Mouse (Mus musculus) skeletal muscle tissue, adult 2 months (tissue): ENCODE measurements at regions not wholly inside any gene's neighbourhood (a gene's known extent, or its start where the extent isn't known, plus 50 kb on each side); places are given as distances from the start of the nearest gene placed in this dataset.

ENCODE experiments used
- DNase-seq: peaks from one replicate; pipeline ENCODE4 v3.0.0-alpha.2; 2012; ENCODE audit warnings: low read depth, low spot score

GRCm38 (mm10) chr12:16268621-16269165 lies 342.1 kb downstream of the Lpin1 start:
- peak; percentile 65 for DNase-seq

DNA sequence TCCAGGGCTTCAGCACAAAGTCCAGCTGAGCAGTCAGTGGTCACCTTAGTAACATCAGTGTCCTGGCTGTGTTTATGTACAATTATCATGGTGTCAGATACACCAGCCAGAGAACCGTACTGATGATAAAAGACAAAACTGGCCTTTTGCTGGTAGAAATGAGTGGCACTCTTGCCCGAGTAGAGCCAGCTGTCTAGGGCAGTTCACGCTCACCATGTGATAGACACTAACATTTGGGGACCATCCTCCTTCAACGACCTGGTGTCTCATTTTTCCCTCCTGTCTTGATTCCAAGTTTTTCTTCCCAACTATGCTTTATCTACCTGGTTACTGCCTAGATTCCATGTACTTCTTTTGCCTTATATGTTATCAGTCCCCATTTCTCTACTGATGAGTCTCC lies 349.3 kb downstream of the Lpin1 start:
- no peak for DNase-seq

GRCm38 (mm10) chr12:16260981-16261380 lies 349.8 kb downstream of the Lpin1 start:
- no peak for DNase-seq

DNA sequence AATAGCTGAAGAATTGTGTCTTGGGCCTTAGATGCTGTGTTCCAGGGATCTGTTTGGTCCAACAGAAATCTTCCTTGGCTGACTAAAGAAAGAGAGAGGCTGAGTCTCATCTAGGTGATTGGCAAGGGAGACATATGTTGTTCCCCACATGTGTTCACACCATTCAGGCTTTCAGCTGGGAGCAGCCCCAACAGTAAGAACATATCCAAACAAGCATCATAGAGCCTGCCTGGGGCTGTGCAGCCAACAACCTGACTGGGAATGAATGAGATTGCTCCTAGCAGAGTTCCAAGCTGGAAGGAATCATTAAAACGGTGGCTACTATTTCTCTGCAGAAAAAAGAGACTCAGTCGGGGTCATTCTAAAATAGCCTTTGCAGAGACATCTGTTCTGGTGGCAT lies 350.3 kb downstream of the Lpin1 start:
- no peak for DNase-seq

DNA sequence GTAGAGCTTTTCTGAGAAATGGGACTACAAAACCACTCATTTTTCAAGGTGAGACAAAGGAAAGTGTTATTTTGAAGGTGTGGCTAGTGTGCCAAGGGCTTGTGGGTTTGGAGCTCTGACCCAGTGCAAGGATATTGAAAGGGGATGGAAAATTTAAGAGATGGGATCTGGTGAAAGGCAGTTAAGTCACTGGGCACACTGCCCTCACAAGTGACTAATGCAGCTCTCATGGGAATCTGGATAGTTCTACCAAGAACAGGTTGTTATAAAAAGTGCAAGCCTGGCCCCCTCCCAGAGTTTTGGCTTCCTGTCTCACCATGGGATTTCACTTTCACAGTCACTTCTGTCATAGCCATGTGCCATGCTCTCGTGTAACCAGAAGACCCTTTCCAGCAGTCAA lies 360.1 kb downstream of the Lpin1 start:
- DNase-seq, result no peak

- DNase-seq, result no peak
Measured at GRCm38 (mm10) chr12:16250096-16250495, 360.7 kb downstream of the Lpin1 start.

GRCm38 (mm10) chr12:16239792-16240191 lies 371.0 kb downstream of the Lpin1 start:
- no peak for DNase-seq

GRCm38 (mm10) chr12:16237498-16237897 lies 373.3 kb downstream of the Lpin1 start:
- no peak for DNase-seq

- DNase-seq, result no peak
Measured at GRCm38 (mm10) chr12:16233559-16233958, 377.2 kb downstream of the Lpin1 start.

- DNase-seq, result no peak
Measured at GRCm38 (mm10) chr12:16232828-16233227, 377.9 kb downstream of the Lpin1 start.

DNA sequence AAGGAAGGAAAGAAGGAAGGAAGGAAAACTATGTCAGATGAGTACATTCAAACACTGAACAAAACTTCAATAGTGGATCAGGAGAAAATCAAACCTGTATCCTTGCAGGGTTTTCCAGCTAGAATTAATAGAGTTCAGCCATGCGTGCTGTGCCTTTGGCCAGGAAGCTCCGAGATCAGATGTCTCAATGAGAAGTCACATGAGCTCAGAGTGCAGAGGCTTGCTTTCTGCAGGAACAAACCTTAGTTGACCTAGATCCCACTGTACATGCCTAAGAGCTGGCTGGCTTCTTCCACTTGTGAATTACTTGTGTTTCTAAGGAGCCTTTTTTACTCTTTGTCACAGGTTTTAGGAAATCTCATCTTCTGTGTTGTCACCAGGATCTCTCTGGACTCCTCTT lies 378.7 kb downstream of the Lpin1 start:
- DNase-seq, result peak; percentile 29

DNA sequence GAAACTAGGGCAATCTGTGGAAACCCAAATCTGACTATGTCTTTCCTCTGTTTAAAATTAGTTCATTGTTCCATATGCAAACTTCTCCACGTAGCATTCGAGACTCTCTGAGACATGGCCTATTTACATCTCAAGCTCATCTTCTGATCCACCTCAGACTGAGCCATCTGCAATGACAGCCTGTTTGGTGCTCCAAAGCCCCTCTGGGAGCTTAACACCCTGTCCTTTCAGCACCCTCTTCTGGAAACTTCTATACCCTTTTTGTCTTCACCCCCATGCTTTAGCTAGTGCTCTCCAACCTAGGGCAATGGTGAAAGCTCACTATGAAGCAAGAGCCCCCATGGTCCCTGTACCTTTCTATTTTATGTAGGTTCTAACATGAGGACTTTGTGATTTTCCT lies 379.7 kb downstream of the Lpin1 start:
- DNase-seq, result no peak

- DNase-seq, result no peak
Measured at GRCm38 (mm10) chr12:16225428-16225827, 385.3 kb downstream of the Lpin1 start.

GRCm38 (mm10) chr12:16222836-16223450 lies 387.8 kb downstream of the Lpin1 start:
- DNase-seq, result peak; percentile 59

- DNase-seq, result no peak
Measured at GRCm38 (mm10) chr12:16222205-16222604, 388.6 kb downstream of the Lpin1 start.

- DNase-seq, result no peak
Measured at GRCm38 (mm10) chr12:16221142-16221541, 389.6 kb downstream of the Lpin1 start.

DNA sequence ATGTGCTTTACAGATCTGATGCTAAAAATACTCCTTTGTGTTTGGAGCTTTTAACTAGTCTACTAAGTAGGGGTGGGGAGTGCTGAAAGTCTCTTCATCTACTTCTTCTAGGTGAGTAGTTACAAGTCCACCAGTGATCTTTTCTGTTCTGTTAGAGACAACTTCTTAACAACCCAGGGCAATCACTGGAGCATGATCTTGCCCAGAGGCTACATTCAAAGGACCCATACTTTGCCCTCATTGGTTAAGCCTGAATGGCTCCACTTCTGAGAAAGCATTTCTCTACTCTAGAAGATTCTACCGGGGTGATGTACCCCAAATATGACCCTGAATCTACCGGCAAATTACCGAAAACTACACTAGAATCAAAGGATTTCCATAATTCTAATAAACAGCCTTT lies 390.2 kb downstream of the Lpin1 start:
- DNase-seq, result no peak

- peak; percentile 70 for DNase-seq
Measured at GRCm38 (mm10) chr12:16218906-16219305, 391.9 kb downstream of the Lpin1 start.

GRCm38 (mm10) chr12:16210553-16210952 lies 393.8 kb upstream of the Trib2 start:
- DNase-seq, result no peak

- no peak for DNase-seq
Measured at GRCm38 (mm10) chr12:16210111-16210510, 393.4 kb upstream of the Trib2 start.

DNA sequence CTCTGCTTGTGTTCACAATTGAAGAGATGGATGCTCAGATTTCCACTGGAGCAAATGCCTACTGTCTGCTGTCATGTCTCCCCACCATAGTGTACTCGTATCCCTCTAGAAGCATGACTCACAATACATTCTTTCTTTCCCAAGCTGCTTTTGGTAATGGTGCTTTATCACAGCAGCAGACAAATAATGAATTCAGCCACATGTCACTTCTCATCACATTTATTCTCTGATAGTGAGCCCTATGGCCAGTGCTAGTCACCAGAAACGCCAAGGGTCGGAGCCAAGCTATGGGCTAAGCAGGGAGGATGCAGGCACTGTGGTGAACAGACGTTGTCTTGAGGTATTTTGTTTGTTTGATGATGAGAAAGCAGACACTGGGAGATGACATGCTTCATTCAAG lies 388.2 kb upstream of the Trib2 start:
- no peak for DNase-seq

- no peak for DNase-seq
Measured at GRCm38 (mm10) chr12:16196917-16197316, 380.2 kb upstream of the Trib2 start.

- no peak for DNase-seq
Measured at GRCm38 (mm10) chr12:16191803-16192389, 375.2 kb upstream of the Trib2 start.
